Mouse (Mus musculus) layer of hippocampus, adult 18-20 months (tissue): ENCODE measurements around the gene Lamp1. TPM values are rescaled to one million over a fixed set of nuclear protein-coding genes. Genes with fewer than 3 reads are reported as not detected.

Experiments
- microRNA-seq, 2 experiments: library from miRNA; unstranded; fragments of <30 nt; microRNA quantifications; one replicate each; pipeline ENCODE4 v1.2.0; 2021
- total RNA-seq, 2 experiments: library from RNA; stranded (reverse); gene quantifications; 2 replicates each; pipeline ENCODE4 v1.2.3; 2021

The Lamp1 gene
- total RNA-seq, 2 experiments from 2014 or later, result 275 to 276 TPM

Small RNA genes lying within 50 kb of the gene (microRNA-seq; reads per million reads assigned to microRNA genes)
- gene Mir1968, result 9.9 to 11.6 reads per million in 2 experiments
- gene Mir7065, result 0 reads per million in 2 experiments

Other genes with a start within 250 kb of the Lamp1 start
- under 1 TPM; 0.18 to 0.22 TPM for gene F7, start 133.1 kb upstream of the Lamp1 start, total RNA-seq
- not detected for gene F10, start 121.9 kb upstream of the Lamp1 start, total RNA-seq
- gene Proz, start 98.2 kb upstream of the Lamp1 start, total RNA-seq, result not detected
- gene Pcid2, start 53.7 kb upstream of the Lamp1 start, total RNA-seq, result 10 to 100 TPM; 26.2 to 29.4 TPM
- gene Cul4a, start 53.5 kb upstream of the Lamp1 start, total RNA-seq, result 10 to 100 TPM; 58.1 to 59.3 TPM
- 1 to 10 TPM; 3.6 to 3.7 TPM for gene Grtp1, start 41.5 kb downstream of the Lamp1 start, total RNA-seq
- 1 to 10 TPM in 1 of 2 experiments, under 1 TPM in 1; 0.74 to 1.8 TPM for gene Adprhl1, start 95.0 kb downstream of the Lamp1 start, total RNA-seq
- gene Dcun1d2, start 129.0 kb downstream of the Lamp1 start, total RNA-seq, result 10 to 100 TPM; 39.4 to 39.9 TPM
- 10 to 100 TPM; 44.3 to 47.1 TPM for gene Tmco3, start 129.0 kb downstream of the Lamp1 start, total RNA-seq
- 10 to 100 TPM; 57.6 to 58.0 TPM for gene Tfdp1, start 179.6 kb downstream of the Lamp1 start, total RNA-seq
- gene Atp4b, start 237.7 kb downstream of the Lamp1 start, total RNA-seq, result not detected
- not detected for gene Grk1, start 245.9 kb downstream of the Lamp1 start, total RNA-seq